Mouse (Mus musculus) monocyte, adult 2 months (primary cell): ENCODE measurements around the gene H2-DMb2.

Source experiments
- DNase-seq, 2 experiments: peaks; one replicate each; pipeline ENCODE4 v3.0.0; 2022; ENCODE audit warnings: low spot score in 2 of 2, low read depth in 1 of 2

Gene H2-DMb2

GRCm38 (mm10) chr17:34179019-34179418, 35.9 kb downstream of the H2-DMb2 start:
- DNase-seq: no peak

GRCm38 (mm10) chr17:34179913-34180859, 37.1 kb downstream of the H2-DMb2 start:
- no peak for DNase-seq

GRCm38 (mm10) chr17:34183564-34184219, 40.6 kb downstream of the H2-DMb2 start:
- no peak for DNase-seq

- no peak for DNase-seq
Measured at GRCm38 (mm10) chr17:34185526-34185925, 42.4 kb downstream of the H2-DMb2 start.

- no peak for DNase-seq
Measured at GRCm38 (mm10) chr17:34186885-34187260, 43.8 kb downstream of the H2-DMb2 start.

GRCm38 (mm10) chr17:34187261-34187916, 44.3 kb downstream of the H2-DMb2 start, which contains the start of the genes Tap1 and Psmb9:
Tap1 (plus strand) TSS chr17:34187553.
Psmb9 (minus strand) TSS chr17:34187764.
- peak; percentile 91 to 96 for DNase-seq

- DNase-seq: no peak
Measured at GRCm38 (mm10) chr17:34188010-34188409, 44.9 kb downstream of the H2-DMb2 start.

- DNase-seq: no peak
Measured at GRCm38 (mm10) chr17:34188986-34189385, 45.9 kb downstream of the H2-DMb2 start.

GRCm38 (mm10) chr17:34192852-34193251, 49.7 kb downstream of the H2-DMb2 start:
- no peak for DNase-seq

GRCm38 (mm10) chr17:34193468-34193867, 50.4 kb downstream of the H2-DMb2 start:
- DNase-seq: no peak

- no peak for DNase-seq
Measured at GRCm38 (mm10) chr17:34194723-34195122, 51.6 kb downstream of the H2-DMb2 start.

GRCm38 (mm10) chr17:34196491-34196890, 53.4 kb downstream of the H2-DMb2 start:
- DNase-seq: no peak

- peak; percentile 79 to 87 for DNase-seq
Measured at GRCm38 (mm10) chr17:34196941-34197894, 54.1 kb downstream of the H2-DMb2 start, which contains the start of gene Psmb8. Psmb8 (plus strand) TSS chr17:34197721.

- DNase-seq: peak in 1 of 2 experiments; percentile 64
Measured at GRCm38 (mm10) chr17:34197904-34198520, 54.9 kb downstream of the H2-DMb2 start.

- no peak for DNase-seq
Measured at GRCm38 (mm10) chr17:34198521-34198912, 55.4 kb downstream of the H2-DMb2 start.

- DNase-seq: no peak
Measured at GRCm38 (mm10) chr17:34199050-34199619, 56.0 kb downstream of the H2-DMb2 start.

GRCm38 (mm10) chr17:34200047-34200446, 56.9 kb downstream of the H2-DMb2 start:
- no peak for DNase-seq

GRCm38 (mm10) chr17:34200772-34201505, 57.8 kb downstream of the H2-DMb2 start:
- DNase-seq: no peak
